Mouse (Mus musculus) ES-E14 (cell line): ENCODE measurements around the gene Cenpt. TPM values are rescaled to one million over a fixed set of nuclear protein-coding genes. Genes with fewer than 3 reads are reported as not detected.
"Not testable (repeated sequence)": the region's sequence is repeated elsewhere in the genome, so short reads cannot be mapped to it uniquely, and the experiment has no call there.

ENCODE experiments used
- DNase-seq: peaks from one replicate; pipeline ENCODE4 v3.0.0-alpha.2; 2013; ENCODE audit warnings: low read depth, low spot score
- H3K27ac ChIP-seq: 2 replicates; pipeline ENCODE4 v1.5.1; 2012; ENCODE audit warnings: low read depth, mild to moderate bottlenecking, low read length, moderate library complexity, mixed read lengths; ENCODE audit not compliant: poor library complexity, insufficient read depth, severe bottlenecking
- H3K36me3 ChIP-seq: 2 replicates; pipeline ENCODE4 v1.6.1; 2012; ENCODE audit warnings: mild to moderate bottlenecking, low read length, moderate library complexity, mixed read lengths; ENCODE audit not compliant: control insufficient read depth, poor library complexity, insufficient read depth, severe bottlenecking
- H3K4me1 ChIP-seq, 2 experiments: fragments of 150-350 bp in 1 of 2; sonication (generic) in 1 of 2; 2 replicates each; pipeline ENCODE4 v1.6.1; 2012; ENCODE audit warnings: low read length in 2 of 2, mild to moderate bottlenecking in 1 of 2, mixed read lengths in 1 of 2; ENCODE audit not compliant: control insufficient read depth in 2 of 2, insufficient read depth in 2 of 2, poor library complexity in 1 of 2
- H3K4me3 ChIP-seq, 2 experiments: fragments of 150-350 bp in 1 of 2; sonication (generic) in 1 of 2; 2 replicates each; pipeline ENCODE4 v1.5.1; 2012; ENCODE audit warnings: low read length in 2 of 2, low read depth in 1 of 2, mild to moderate bottlenecking in 1 of 2, mixed read lengths in 1 of 2; ENCODE audit not compliant: insufficient read depth in 1 of 2, poor library complexity in 1 of 2, severe bottlenecking in 1 of 2
- H3K9ac ChIP-seq: 2 replicates; pipeline ENCODE4 v1.6.1; 2012; ENCODE audit warnings: low read depth, mild to moderate bottlenecking, low read length, mixed read lengths; ENCODE audit not compliant: poor library complexity, insufficient read depth, severe bottlenecking
- H3K9me3 ChIP-seq: fragments of 150-350 bp; sonication (generic); 2 replicates; pipeline ENCODE4 v1.6.1; 2012; ENCODE audit warnings: low read depth, mild to moderate bottlenecking, low read length; ENCODE audit not compliant: control insufficient read depth, insufficient read depth
- CHD2 ChIP-seq: IDR thresholded peaks from 2 replicates; pipeline ENCODE4 v1.6.1; 2014; ENCODE audit warnings: mild to moderate bottlenecking, low read depth, low read length, inconsistent platforms
- HCFC1 ChIP-seq: IDR thresholded peaks from 2 replicates; pipeline ENCODE4 v1.6.1; 2012; ENCODE audit warnings: low read length, inconsistent platforms, borderline replicate concordance; ENCODE audit not compliant: insufficient read depth
- MAFK ChIP-seq: IDR thresholded peaks from 2 replicates; pipeline ENCODE4 v1.6.1; 2014; ENCODE audit warnings: mild to moderate bottlenecking, low read depth, low read length, inconsistent platforms; ENCODE audit not compliant: insufficient read depth
- ZC3H11A ChIP-seq: IDR thresholded peaks from 2 replicates; pipeline ENCODE4 v1.6.1; 2012; ENCODE audit warnings: low read depth, mild to moderate bottlenecking, inconsistent platforms, low read length, borderline replicate concordance
- ZNF384 ChIP-seq: IDR thresholded peaks from 2 replicates; pipeline ENCODE4 v1.6.1; 2012; ENCODE audit warnings: low read depth, low read length, inconsistent platforms
- in situ Hi-C, 2 experiments: fragments of 600-800 bp; cut with MboI; formaldehyde crosslinking; loops; one replicate each; pipeline ENCODE4 v1.15.1; 2025; ENCODE audit warnings: low sequenced_read_pairs in 2 of 2, inconsistent platforms in 1 of 2; ENCODE audit not compliant: unreplicated experiment in 2 of 2
- total RNA-seq: library from RNA; depleted of rRNA; stranded (reverse); fragments of 300-350 nt; gene quantifications from 2 replicates; pipeline ENCODE4 v1.2.3, GENCODE M21; 2012

Gene Cenpt
- total RNA-seq, 1 experiment, result 82.2 TPM

GRCm38 (mm10) chr8:105836991-105837390, 16.1 kb downstream of the Cenpt start:
- in situ Hi-C loops, result no loop called here
- no peak for DNase-seq
- TF ChIP-seq ZC3H11A (no peak), CHD2 (no peak), ZNF384 (no peak), HCFC1 (no peak), MAFK (no peak)

GRCm38 (mm10) chr8:105835318-105835717, 17.8 kb downstream of the Cenpt start:
- Histone ChIP-seq H3K36me3 (no peaks in the 10 kb centered on the region), H3K9ac (no peak overlapping the region), H3K4me1 (no peaks in the 10 kb centered on the region), H3K27ac (no peak overlapping the region), H3K9me3 (no peaks in the 10 kb centered on the region), H3K4me3 (no peak overlapping the region)
- TF ChIP-seq CHD2 (no peak), ZC3H11A (no peak), HCFC1 (no peak), MAFK (no peak), ZNF384 (no peak)
- peak; percentile 75 for DNase-seq
- in situ Hi-C loops, result no loop called here

More at GRCm38 (mm10) chr8:105836991-105837390, 16.1 kb downstream of the Cenpt start:
- Histone ChIP-seq H3K36me3 (no peaks in the 10 kb centered on the region), H3K9me3 (no peaks in the 10 kb centered on the region), H3K4me1 (no peaks in the 10 kb centered on the region), H3K9ac (no peak overlapping the region), H3K4me3 (no peak overlapping the region), H3K27ac (no peak overlapping the region)

GRCm38 (mm10) chr8:105833740-105834139, 19.3 kb downstream of the Cenpt start:
- H3K27ac ChIP-seq, DNase-seq, H3K36me3 ChIP-seq, H3K4me3 ChIP-seq, in situ Hi-C loops, H3K9me3 ChIP-seq, H3K4me1 ChIP-seq, H3K9ac ChIP-seq: not testable (repeated sequence)

GRCm38 (mm10) chr8:105826861-105827848, 25.9 kb downstream of the Cenpt start, which contains the start of the genes Ranbp10 and Tsnaxip1:
Gene Ranbp10 (minus strand): TSS chr8:105827350.
Gene Tsnaxip1 (plus strand): TSS chr8:105827731.
- H3K9ac ChIP-seq, result peak within 1 kb of the TSS; percentile 88
- peaks cover 0 to 5% of the 10 kb centered on the region in 2 experiments; a peak in 1 of 4 replicates for H3K4me1 ChIP-seq
- H3K36me3 ChIP-seq, result peaks cover 3% of the 10 kb centered on the region; the same call in 1 of the 2 replicates
- H3K27ac ChIP-seq, result peak within 1 kb of the TSS; percentile 16; the same call in 1 of the 2 replicates
- no peaks in the 10 kb centered on the region for H3K9me3 ChIP-seq
- in situ Hi-C loops, result no loop called here
- TF ChIP-seq ZC3H11A, result no peak
- peak; percentile 98 for TF ChIP-seq HCFC1
- TF ChIP-seq CHD2, result peak; percentile 56; the same call in 1 of the 2 replicates
- no peak for TF ChIP-seq ZNF384
- TF ChIP-seq MAFK, result 0 out of 2 replicates have a peak, but pooled peaks have one; percentile 5
- DNase-seq, result peak; percentile 98
- H3K4me3 ChIP-seq, result peak within 1 kb of the TSS; percentile 78 to 80
